Mouse (Mus musculus): ENCODE results near the gene Asgr2.
A peak's percentile ranks its signal among the peaks of the same experiment; 100 is the strongest.
"Not testable (repeated sequence)": the region's sequence is repeated elsewhere in the genome, so short reads cannot be mapped to it uniquely, and the experiment has no call there.

Gene Asgr2

DNA sequence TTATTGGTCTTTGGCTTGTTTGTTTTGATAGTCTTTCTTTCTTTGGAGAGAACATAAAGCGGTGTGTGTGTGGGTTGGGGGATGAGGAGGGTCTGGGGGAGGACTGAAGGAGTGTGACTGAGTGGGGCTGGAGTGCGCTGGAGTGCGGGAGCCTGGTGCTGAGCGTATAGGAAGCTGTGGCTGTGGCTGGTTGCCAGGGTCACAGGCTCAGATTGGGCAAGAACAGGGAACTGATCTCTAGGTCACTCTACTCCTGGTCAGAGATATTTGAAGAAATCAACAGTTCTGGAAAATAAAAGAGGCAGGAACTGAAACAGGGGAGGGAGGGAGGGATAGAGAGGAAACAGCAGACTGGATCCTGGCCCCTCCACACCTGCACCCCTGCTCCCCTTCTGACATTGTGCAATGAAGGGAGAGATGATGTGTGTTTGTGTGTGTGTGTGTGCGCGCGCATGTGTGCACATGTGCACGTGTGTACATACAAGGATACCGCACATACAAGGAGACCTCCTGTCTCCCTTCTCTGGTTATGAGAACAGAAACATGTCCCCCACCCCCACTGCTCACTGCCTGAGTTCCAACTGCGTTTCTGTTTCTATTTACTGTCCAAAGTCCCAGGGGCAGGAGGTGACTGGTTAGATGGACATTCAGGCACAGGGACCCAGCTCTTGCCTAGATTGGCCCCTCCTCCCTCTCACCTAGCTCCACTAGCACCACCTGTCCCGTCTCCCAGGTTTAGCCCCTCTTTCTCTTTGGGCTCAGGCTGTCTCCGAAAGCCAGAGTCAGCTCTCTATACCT, at the start of gene Asgr2:
TSS of gene Asgr2 (plus strand) at position 659 of the 798 bp plus-strand sequence.
- no peak for DNase-seq (ENCODE audit: extremely low spot score)

- DNase-seq (ENCODE audit: extremely low spot score): no peak
Observed at GRCm38 (mm10) chr11:70043665-70044064, 48.8 kb upstream of the Asgr2 start.

DNA sequence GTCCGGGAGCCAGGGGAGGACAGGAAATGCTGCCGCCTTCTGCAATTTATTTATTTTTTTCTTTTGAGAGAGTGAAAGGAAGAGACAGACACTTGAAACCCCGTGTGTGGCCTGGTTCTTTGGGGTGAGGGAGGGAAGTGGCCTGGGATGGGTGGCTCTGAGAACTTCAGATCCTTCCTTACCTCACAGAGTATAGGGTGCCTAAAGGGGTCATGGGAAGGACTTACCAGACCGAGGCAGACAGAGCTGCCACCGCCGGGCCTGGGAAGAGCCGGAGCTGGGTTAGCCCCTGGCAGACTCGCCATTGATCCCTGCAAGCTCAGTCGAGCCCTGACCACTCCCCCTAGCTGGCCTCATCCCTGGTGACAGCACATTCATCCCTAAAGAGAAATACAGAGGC, 47.0 kb upstream of the Asgr2 start:
- no peak for DNase-seq (ENCODE audit: extremely low spot score)

GRCm38 (mm10) chr11:70049366-70049765, 43.1 kb upstream of the Asgr2 start:
- DNase-seq (ENCODE audit: extremely low spot score): no peak

DNA sequence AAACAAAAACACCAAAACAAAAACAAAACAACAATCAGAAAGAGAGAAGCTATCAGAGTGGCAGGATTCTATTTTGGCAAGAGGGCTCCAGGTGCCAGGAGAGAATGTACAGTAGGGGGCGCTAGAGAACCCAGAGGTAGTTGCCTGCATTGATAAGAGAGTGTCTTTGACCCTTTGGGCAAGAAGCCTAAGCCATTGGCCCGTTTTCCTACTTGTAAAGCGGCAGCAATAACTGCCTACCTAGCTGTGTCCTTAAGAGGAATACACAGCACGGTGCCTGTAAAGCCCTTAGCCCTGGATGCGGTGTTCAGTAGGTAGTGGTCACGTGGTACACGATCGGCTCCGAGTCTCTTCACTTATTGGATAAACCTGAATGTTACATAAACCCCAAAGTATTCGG, 42.6 kb upstream of the Asgr2 start:
- no peak for DNase-seq (ENCODE audit: extremely low spot score)

DNA sequence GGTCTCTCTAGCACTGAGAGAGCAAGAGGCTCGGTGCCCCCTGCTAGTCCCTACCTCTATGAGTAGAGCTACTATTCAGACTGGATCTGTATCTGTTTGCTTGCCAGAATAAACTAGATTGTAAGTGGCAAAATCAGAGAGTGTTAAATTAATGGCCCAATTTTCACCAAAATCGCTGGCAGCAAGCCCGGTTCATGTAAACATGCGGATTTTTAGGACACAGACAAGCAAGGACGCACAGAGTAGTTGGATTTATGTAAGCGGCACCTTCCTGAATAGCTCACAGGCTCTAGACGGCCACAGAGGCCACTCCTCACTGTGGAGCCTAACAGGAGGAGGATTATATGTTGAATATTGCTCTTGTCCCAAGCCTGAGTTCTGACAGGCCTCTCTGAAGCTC, 39.3 kb upstream of the Asgr2 start:
- no peak for DNase-seq (ENCODE audit: extremely low spot score)

- DNase-seq (ENCODE audit: extremely low spot score): no peak
Observed at GRCm38 (mm10) chr11:70053898-70054570, 38.4 kb upstream of the Asgr2 start, which contains the start of gene Asgr1. Gene Asgr1 (plus strand): TSS chr11:70054085.

DNA sequence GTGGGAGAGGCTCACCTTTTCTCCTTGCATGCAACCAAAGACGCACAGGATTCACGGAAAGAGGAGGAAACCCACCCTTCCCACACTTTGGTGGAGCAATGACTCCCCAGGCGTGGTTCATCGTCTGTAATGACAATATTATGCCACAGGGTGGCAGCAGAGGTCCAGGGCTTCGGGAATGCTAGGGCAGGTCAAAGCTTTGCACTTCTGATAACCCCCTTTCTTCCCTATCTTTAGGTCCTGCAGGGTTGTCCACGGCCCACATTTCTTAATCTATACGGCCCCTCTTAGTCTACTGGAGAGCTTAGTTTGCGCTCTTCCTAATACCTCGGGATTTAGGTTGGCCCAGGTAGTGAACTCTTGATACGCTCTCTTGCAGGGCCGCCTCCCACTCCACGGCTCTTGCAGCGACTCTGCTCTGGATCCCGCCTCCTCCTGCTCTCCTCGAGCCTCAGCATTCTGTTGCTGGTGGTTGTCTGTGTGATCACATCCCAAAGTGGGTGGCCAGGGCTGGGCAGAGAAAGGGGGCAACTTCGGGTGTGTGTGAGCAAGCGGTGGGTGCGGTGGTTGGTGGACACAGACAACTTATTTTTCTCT, 36.7 kb upstream of the Asgr2 start:
- DNase-seq (ENCODE audit: extremely low spot score): peak; percentile 87

GRCm38 (mm10) chr11:70057805-70058204, 34.6 kb upstream of the Asgr2 start:
- no peak for DNase-seq (ENCODE audit: extremely low spot score)

DNA sequence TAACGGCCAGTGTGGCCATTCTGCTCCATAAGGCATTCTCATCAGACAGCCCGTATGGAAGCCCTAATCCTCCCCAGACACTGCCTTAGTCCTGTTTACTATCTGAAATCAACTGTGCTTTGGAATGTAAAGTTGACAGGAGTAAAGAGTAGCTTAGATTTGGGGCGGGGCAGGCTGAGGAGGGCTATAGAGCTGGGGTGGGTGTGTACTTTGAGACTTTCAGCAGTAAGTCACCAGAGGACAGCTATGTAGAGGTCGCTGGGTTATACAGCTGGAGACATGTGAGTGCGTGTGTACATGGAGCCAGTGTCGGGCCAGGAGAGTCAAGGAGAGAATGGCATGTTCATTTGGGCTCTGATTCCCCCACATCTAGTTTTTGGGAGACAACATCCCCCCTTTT, 32.5 kb upstream of the Asgr2 start:
- DNase-seq (ENCODE audit: extremely low spot score): no peak

DNA sequence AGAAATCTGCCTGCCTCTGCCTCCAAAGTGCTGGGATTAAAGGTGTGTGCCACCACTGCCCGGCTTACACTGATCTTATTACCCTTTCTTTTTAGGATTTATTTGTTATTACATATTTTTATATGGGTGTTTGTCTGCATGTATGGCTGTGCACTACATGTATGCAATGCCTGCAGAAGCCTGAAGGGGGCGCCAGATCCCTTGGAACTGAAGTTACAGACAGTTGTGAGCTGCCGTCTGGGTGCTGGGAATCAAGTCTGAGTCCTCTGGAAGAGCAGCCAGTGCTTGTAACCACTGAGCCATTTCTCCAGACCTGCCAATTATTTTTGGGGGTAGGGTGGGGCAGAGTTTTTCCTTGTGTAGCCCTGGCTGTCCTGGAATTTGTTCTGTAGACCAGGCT, 29.4 kb upstream of the Asgr2 start:
- no peak for DNase-seq (ENCODE audit: extremely low spot score)

DNA sequence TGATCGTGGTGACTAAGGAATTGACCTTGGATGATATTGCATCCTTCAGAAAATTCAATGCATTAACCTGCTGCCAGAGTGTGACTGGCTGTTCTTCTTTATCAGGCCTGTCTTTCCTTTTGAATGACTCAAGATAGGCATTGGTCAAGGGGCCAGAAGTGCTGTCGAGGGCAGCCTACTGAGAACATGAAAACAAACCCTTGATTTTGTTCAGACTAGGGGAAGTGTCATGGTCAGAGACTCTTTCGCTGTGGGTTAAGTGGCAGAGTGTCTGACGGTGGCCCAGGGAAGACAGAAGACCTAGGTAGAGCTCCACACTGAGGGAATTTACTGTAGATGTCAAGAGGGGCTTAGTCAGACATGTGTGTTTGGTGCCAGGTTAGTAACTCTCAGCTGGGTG, 25.7 kb upstream of the Asgr2 start:
- no peak for DNase-seq (ENCODE audit: extremely low spot score)

GRCm38 (mm10) chr11:70068245-70068644, 24.2 kb upstream of the Asgr2 start:
- DNase-seq (ENCODE audit: extremely low spot score): no peak

GRCm38 (mm10) chr11:70070057-70070456, 22.4 kb upstream of the Asgr2 start:
- DNase-seq (ENCODE audit: extremely low spot score): no peak

- not testable (repeated sequence) for DNase-seq (ENCODE audit: extremely low spot score)
Observed at GRCm38 (mm10) chr11:70070603-70071002, 21.8 kb upstream of the Asgr2 start.

GRCm38 (mm10) chr11:70074379-70075071, 17.9 kb upstream of the Asgr2 start:
- DNase-seq (ENCODE audit: extremely low spot score): peak; percentile 72

DNA sequence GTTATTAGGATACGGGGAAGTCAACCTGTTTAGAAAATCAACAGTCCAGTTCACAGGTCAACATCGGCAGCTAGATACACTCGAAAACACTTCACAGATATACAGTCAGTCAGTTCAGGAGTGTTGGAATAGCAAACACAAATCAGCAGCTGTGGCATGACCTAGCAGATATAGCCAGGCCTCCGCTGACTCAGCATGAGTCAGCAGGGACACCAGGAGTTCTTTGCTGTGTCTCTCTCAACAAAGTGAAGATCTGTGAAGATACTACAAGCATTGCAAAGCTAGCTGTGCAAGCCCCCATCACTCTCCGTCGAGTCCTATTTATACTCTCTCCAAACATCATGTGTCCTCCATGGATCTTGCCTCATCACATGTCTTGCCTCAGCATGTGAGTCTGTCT, 16.9 kb upstream of the Asgr2 start:
- no peak for DNase-seq (ENCODE audit: extremely low spot score)

DNA sequence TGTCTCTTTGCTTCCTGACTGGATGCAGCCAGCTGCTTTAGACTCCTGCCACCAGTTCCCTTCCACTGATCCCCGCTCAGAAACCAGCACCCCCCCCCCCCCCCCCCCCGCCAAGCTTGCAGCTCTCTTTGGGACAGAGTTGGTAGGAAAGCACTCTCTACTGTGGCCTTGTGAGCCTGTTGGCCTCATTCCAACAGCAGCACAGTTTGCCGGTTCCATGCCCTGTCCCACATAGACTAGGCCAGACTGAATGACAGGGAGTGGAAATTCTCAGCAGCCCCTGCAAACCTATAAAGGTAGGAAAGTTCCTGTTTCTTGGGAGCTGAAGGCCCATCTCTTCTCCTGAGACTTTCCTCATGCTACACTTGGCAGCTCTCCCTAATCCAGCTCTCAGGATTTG, 15.0 kb upstream of the Asgr2 start:
- no peak for DNase-seq (ENCODE audit: extremely low spot score)

DNA sequence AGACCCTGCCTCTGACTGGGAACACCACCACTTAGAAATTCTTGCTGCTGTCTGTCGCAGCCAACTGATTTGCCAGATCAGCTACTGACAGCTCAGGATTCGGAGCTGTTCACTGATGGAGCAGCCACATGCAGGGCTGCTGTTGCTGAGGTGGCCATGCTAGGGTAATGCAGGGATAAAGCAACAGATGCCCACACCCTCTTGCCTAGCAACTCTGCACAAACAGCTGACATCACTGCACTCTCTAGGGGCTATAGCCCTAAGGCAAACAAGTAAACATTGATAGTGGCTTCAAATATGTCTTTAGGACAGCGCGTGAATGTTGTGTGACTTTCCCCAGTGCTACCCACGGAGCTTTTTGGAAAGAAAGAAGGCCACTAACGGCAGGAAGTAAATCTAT, 13.3 kb upstream of the Asgr2 start:
- DNase-seq (ENCODE audit: extremely low spot score): no peak

DNA sequence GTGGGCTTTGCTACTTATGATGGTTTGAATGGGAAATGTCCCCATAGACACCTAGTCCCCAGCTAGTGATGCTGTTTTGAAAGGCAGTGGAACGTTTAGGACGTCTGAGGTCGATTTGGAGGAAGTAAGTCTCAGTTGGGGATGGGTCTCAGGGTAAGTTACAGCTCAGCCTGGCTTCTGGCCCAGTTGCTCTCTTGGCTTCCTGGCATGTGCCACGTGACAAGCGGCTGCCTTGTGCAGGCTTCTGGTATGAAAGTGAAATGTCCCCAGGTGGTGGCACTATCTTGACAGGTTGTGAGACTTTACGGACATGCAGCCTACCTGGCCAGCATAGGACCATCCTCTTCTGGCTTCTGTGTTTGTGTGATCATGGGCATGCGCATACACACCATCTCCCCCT, 12.5 kb upstream of the Asgr2 start:
- DNase-seq (ENCODE audit: extremely low spot score): no peak

GRCm38 (mm10) chr11:70080803-70081590, 11.4 kb upstream of the Asgr2 start:
- DNase-seq (ENCODE audit: extremely low spot score): no peak

- DNase-seq (ENCODE audit: extremely low spot score): no peak
Observed at GRCm38 (mm10) chr11:70084563-70084962, 7.9 kb upstream of the Asgr2 start.
